Mouse (Mus musculus) myocyte (in vitro differentiated cells): ENCODE results near the gene Olfr781.
"Not testable (repeated sequence)": the region's sequence is repeated elsewhere in the genome, so short reads cannot be mapped to it uniquely, and the experiment has no call there.

Experiments used
- CEBPB ChIP-seq: IDR thresholded peaks from 2 replicates; pipeline ENCODE4 v1.6.1; 2011; ENCODE audit warnings: mild to moderate bottlenecking, moderate library complexity; ENCODE audit not compliant: poor library complexity, insufficient read depth, severe bottlenecking
- E2F4 ChIP-seq: IDR thresholded peaks from one replicate; pipeline ENCODE4 v1.6.1; 2011; ENCODE audit warnings: mild to moderate bottlenecking, control low read depth, moderate library complexity; ENCODE audit not compliant: insufficient read depth
- MAX ChIP-seq: IDR thresholded peaks from one replicate; pipeline ENCODE4 v1.6.1; 2011; ENCODE audit warnings: low read depth, mild to moderate bottlenecking, control low read depth
- MYOD1 ChIP-seq, 3 experiments: IDR thresholded peaks; one replicate each; pipeline ENCODE4 v1.6.1; 2011; ENCODE audit warnings: control low read depth in 2 of 3, low read depth in 2 of 3, mild to moderate bottlenecking in 2 of 3, moderate library complexity in 1 of 3; ENCODE audit not compliant: insufficient read length in 2 of 3, control insufficient read depth in 1 of 3
- MYOG ChIP-seq, 3 experiments: IDR thresholded peaks; one replicate each; pipeline ENCODE4 v1.6.1; 2011; ENCODE audit warnings: control low read depth in 2 of 3, low read depth in 2 of 3, mild to moderate bottlenecking in 2 of 3; ENCODE audit not compliant: insufficient read length in 2 of 3, control insufficient read depth in 1 of 3, insufficient read depth in 1 of 3
- POLR2A ChIP-seq: IDR thresholded peaks from one replicate; pipeline ENCODE4 v1.6.1; 2011; ENCODE audit warnings: low read depth, mild to moderate bottlenecking, control low read depth, moderate library complexity; ENCODE audit not compliant: insufficient read length
- POLR2AphosphoS2 ChIP-seq: IDR thresholded peaks from one replicate; pipeline ENCODE4 v1.6.1; 2011; ENCODE audit warnings: low read depth, control low read depth; ENCODE audit not compliant: insufficient read length
- REST ChIP-seq: IDR thresholded peaks from one replicate; pipeline ENCODE4 v1.6.1; 2011; ENCODE audit warnings: mild to moderate bottlenecking, control low read depth, moderate library complexity; ENCODE audit not compliant: insufficient read depth, insufficient read length
- SRF ChIP-seq: IDR thresholded peaks from one replicate; pipeline ENCODE4 v1.6.1; 2011; ENCODE audit warnings: low read depth; ENCODE audit not compliant: control insufficient read depth, insufficient read length
- TCF12 ChIP-seq: IDR thresholded peaks from one replicate; pipeline ENCODE4 v1.6.1; 2011; ENCODE audit warnings: mild to moderate bottlenecking, control low read depth; ENCODE audit not compliant: poor library complexity, insufficient read depth, severe bottlenecking
- TCF3 ChIP-seq: IDR thresholded peaks from one replicate; pipeline ENCODE4 v1.6.1; 2011; ENCODE audit warnings: low read depth, control low read depth; ENCODE audit not compliant: insufficient read length
- USF1 ChIP-seq: IDR thresholded peaks from one replicate; pipeline ENCODE4 v1.6.1; 2011; ENCODE audit warnings: low read depth, mild to moderate bottlenecking, control low read depth, moderate library complexity

DNA sequence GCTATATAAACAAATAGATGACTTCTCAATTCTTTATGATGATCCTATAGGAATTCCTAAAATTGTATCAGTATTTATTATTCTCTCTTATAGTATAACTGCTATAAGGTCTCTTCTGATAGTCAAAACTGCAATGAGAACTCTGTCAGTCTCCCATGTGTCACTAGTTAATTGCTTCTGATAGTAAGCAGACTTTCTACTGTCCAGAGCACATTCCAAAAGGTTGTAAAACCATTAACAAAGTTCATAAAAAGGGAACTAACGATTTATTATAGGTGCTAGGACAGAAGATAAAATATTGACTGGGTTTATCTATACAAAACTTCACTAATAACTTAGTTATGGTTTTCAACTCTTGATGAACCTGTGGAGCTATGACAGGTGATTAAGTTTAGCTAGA is 15.7 kb upstream of the Olfr781 start:
- not testable (repeated sequence) for TF ChIP-seq USF1; POLR2A; E2F4; TCF12; MAX; MYOG (IDR thresholded peaks at IDR 0.05; ENCODE audit: control insufficient read depth in 1 of 3, insufficient read depth in 1 of 3, insufficient read length in 2 of 3, low read depth in 2 of 3); CEBPB; REST; POLR2AphosphoS2; MYOD1 (IDR thresholded peaks at IDR 0.05; ENCODE audit: control insufficient read depth in 1 of 3, insufficient read length in 2 of 3, low read depth in 2 of 3); SRF; TCF3
